Mouse (Mus musculus) bone marrow, adult 2 months (tissue): ENCODE results near the gene Limd2. TPM values are rescaled to one million over a fixed set of nuclear protein-coding genes. Genes with fewer than 3 reads are reported as not detected.
"Not testable (repeated sequence)": the region's sequence is repeated elsewhere in the genome, so short reads cannot be mapped to it uniquely, and the experiment has no call there.

ENCODE experiments used
- H3K27ac ChIP-seq: fragments of 200-500 bp; 2 replicates; pipeline ENCODE4 v1.5.1; 2012; ENCODE audit warnings: low read depth, mild to moderate bottlenecking, control low read depth, inconsistent platforms, low read length; ENCODE audit not compliant: control insufficient read depth, poor library complexity, insufficient read depth
- H3K4me1 ChIP-seq: fragments of 200-500 bp; 2 replicates; pipeline ENCODE4 v1.6.1; 2011; ENCODE audit warnings: low read length; ENCODE audit not compliant: control insufficient read depth, insufficient read depth
- H3K4me3 ChIP-seq: fragments of 200-500 bp; replicated peaks from 2 replicates; pipeline ENCODE3; 2011; ENCODE audit warnings: mild to moderate bottlenecking, low read depth, low read length, control low read depth; ENCODE audit not compliant: control insufficient read depth
- CTCF ChIP-seq: fragments of 200-500 bp; IDR thresholded peaks from 2 replicates; pipeline ENCODE4 v1.5.1; 2011; ENCODE audit warnings: low read length, control low read depth; ENCODE audit not compliant: control insufficient read depth, insufficient read depth
- POLR2A ChIP-seq: fragments of 200-500 bp; IDR thresholded peaks from 2 replicates; pipeline ENCODE4 v1.6.1; 2011; ENCODE audit warnings: low read depth, mild to moderate bottlenecking, control low read depth, low read length, borderline replicate concordance; ENCODE audit not compliant: control insufficient read depth
- WGBS: fragments of 180-500 bp; shearing (Covaris S2); methylation state at CpG from one replicate; pipeline ENCODE4 v1.1.7; 2018; 5-methylcytosine and 5-hydroxymethylcytosine counted together
- polyA plus RNA-seq: library from polyadenylated mRNA; stranded (reverse); fragments of >200 nt; gene quantifications from 2 replicates; pipeline ENCODE4 v1.2.4, GENCODE M21; 2011; ENCODE audit warnings: low replicate concordance; ENCODE audit not compliant: missing spikeins, insufficient read depth, insufficient read length

Gene Limd2
- polyA plus RNA-seq, 1 experiment = 98.2 TPM

DNA sequence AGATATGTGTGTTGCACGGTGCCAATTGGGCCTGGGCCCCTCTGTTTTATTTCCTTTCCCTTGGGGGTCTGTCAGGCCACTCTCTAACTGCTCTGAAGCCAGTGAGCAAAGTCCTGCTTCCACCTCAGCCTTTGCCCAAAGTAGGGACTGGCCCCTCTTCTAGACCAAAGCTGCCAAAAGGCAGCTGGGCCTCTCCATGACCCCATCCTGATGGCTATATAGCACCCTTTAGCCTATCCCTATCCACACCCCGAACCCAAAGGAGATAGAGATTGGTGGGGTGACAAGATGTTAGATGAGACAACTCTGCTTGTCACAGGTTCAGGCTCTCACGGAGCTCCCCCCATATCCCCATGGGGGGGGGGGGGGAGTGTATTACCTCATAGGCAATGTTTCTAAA lies 4.9 kb downstream of the Limd2 start:
- Histone ChIP-seq H3K4me1 (peaks cover 6% of the 10 kb centered on the region), H3K4me3 (no peak overlapping the region), H3K27ac (no peak overlapping the region)
- 32% methylated on average over 3 of the region's 3 CpGs for WGBS
- no peak for TF ChIP-seq CTCF
- no peak for TF ChIP-seq POLR2A

DNA sequence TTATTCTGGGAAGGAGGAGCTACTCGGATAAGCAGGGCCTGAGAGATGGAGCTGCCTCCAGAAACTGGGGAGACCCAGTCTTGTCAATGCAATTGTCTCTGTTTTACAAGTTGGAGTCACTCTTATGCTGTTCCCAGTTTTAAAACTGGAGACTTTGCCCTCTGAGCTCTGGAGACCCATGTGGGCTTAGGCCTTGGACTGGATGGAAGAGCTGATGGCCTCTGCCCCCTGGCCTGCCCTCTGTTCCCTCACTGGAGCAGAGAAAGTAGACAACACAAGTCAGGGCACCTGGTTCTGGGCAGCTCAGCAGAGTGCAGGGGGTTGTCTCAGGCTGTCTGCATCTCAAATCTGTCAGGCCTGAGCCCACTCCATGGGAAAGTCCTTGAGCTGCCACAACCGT lies 5.9 kb downstream of the Limd2 start:
- no peak for TF ChIP-seq CTCF
- no peak for TF ChIP-seq POLR2A
- Histone ChIP-seq H3K27ac (no peak overlapping the region; the same call in 1 of the 2 replicates), H3K4me1 (peaks cover 6% of the 10 kb centered on the region), H3K4me3 (no peak overlapping the region)
- WGBS = 75% methylated on average over 2 of the region's 2 CpGs

GRCm38 (mm10) chr11:106154091-106154490 lies 6.6 kb downstream of the Limd2 start:
- no peak overlapping the region for H3K27ac ChIP-seq

GRCm38 (mm10) chr11:106152132-106152531 lies 8.5 kb downstream of the Limd2 start:
- WGBS = 77% methylated on average over 8 of the region's 8 CpGs
- TF ChIP-seq POLR2A (no peak), CTCF (no peak)
- Histone ChIP-seq H3K4me3 (no peak overlapping the region), H3K27ac (no peak overlapping the region), H3K4me1 (peaks cover 4% of the 10 kb centered on the region)

More at GRCm38 (mm10) chr11:106154091-106154490, 6.6 kb downstream of the Limd2 start:
- TF ChIP-seq CTCF (no peak), POLR2A (no peak)
- 73% methylated on average over 5 of the region's 5 CpGs for WGBS
- H3K4me3 ChIP-seq = no peak overlapping the region
- H3K4me1 ChIP-seq = peaks cover 6% of the 10 kb centered on the region

DNA sequence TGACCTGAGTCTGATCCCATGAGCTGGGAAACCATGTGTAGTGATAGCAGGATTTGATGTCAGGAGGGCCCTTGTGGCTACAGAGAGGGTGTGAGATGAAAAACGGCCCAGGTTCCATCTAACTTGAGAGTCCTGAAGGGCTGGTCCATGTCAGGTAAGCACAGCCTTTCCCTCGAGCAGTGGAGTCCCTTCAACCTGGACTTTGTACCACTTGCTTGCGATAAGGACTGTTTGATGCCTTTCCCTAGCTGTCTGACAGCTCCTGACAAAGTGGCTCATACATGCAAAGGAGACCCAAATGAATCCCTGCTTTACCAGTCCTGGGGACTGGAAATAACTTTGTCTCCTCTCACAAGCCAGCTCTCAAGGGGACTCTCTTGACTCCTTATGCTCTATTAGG lies 9.4 kb downstream of the Limd2 start:
- 86% methylated on average over 3 of the region's 3 CpGs for WGBS
- no peak for TF ChIP-seq POLR2A
- no peak for TF ChIP-seq CTCF

DNA sequence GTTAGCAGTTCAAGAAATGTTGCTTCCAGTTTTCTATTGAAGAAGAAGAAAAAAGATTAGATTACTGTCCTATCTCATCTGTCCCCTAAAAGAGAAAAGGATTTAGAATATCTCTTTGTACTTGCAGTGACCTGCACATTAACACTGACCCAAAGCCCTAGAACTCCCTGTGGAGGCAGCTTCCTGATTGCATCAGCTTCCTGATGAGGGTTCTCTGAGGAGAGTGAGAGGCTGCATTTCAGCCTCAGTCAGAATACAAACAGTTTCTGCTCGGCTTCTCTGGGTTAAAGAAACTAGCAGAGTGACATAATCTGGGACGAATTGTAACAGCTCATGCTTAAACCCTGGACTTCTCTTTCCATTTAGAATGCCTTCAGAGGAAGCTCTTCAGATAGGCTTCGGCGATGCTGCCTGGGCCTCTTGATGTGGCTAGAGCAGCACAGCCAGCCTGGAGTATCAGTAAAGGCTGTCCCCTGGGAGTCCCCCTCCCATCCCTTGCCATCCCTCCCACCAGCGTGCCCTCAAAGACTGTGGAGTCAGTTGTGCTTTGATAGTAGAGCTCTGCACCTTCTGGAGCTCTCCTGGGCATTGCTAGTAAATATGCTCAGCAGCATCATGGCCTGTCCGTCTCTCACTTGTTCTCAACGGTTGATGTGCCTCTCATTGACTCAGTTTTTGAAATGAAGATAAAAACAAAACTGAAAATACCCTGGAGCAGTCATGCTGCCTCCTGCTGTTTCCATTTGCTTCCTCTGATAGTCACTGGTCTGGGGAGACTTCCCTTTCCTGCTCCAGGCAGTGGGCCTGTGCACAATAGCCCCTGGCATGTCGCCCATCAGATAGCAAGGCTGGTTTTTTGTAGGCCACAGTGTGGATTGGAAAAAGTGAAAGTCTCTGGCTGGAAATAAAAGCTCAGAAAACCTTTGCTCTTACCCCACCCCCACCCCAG lies 25.8 kb downstream of the Limd2 start:
- WGBS = 2% methylated on average over 8 of the region's 8 CpGs
- H3K4me1 ChIP-seq = peaks cover 1% of the 10 kb centered on the region; the same call in 1 of the 2 replicates
- peak overlapping the region; percentile 80 for H3K27ac ChIP-seq
- no peak for TF ChIP-seq POLR2A
- no peak for TF ChIP-seq CTCF
- peak overlapping the region; percentile 2 for H3K4me3 ChIP-seq

More for the DNA sequence above, 9.4 kb downstream of the Limd2 start:
- peaks cover 2% of the 10 kb centered on the region for H3K4me1 ChIP-seq
- no peak overlapping the region for H3K4me3 ChIP-seq
- H3K27ac ChIP-seq = no peak overlapping the region

DNA sequence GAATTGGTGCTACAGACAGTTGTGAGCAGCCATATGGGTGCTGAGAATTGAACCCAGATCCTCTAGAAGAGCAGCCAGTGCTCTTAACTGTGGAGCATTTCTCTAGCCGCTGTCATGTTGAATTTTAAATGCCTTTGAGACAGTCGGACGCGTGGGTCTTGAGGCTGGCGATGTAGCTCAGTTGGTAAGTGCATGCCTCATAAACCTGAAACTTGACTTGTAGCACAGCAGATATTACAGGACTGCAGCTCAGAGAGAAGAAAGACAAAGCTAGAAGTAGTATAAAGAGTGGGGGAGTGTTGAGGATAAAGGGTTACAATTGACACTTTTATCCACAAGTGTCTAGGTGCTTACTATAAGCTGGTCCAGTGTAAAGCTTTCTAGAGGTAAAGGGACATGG lies 28.1 kb downstream of the Limd2 start:
- Histone ChIP-seq H3K4me3 (no peak overlapping the region), H3K4me1 (peaks cover 1% of the 10 kb centered on the region; the same call in 1 of the 2 replicates), H3K27ac (no peak overlapping the region)
- TF ChIP-seq POLR2A (no peak), CTCF (no peak)
- 92% methylated on average over 5 of the region's 5 CpGs for WGBS

GRCm38 (mm10) chr11:106129477-106129876 lies 31.2 kb downstream of the Limd2 start:
- H3K27ac ChIP-seq = no peak overlapping the region
- TF ChIP-seq POLR2A (no peak), CTCF (no peak)
- 37% methylated on average over 1 of the region's 1 CpGs for WGBS
- peaks cover 1% of the 10 kb centered on the region; the same call in 1 of the 2 replicates for H3K4me1 ChIP-seq
- no peak overlapping the region for H3K4me3 ChIP-seq

DNA sequence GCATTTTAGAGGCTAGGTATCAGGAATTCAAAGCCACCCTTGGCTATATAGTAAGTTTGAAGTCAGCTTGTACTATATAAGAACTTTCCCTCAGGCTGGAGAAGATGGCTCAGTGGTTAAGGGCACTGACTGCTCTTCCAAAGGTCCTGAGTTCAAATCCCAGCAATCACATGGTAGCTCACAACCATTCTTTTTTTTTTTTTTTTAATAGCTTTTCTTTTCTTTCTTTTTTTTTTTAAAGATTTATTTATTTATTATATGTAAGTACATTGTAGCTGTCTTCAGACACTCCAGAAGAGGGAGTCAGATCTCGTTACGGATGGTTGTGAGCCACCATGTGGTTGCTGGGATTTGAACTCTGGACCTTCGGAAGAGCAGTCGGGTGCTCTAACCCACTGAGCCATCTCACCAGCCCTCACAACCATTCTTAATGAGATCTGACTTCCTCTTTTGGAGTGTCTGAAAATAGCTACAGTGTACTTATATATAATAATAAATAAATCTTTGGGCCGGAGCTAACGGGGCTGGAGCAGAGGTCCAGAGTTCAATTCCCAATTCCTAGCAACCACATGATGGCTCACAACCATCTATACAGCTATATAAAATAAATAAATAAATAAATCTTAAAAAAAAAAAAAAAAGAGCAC lies 33.8 kb downstream of the Limd2 start:
- WGBS = 76% methylated on average over 6 of the region's 6 CpGs
- H3K4me3 ChIP-seq, H3K4me1 ChIP-seq, H3K27ac ChIP-seq: not testable (repeated sequence)
